8 mouse cellular contexts compared by ENCODE assay signal in the genomic region with DNA sequence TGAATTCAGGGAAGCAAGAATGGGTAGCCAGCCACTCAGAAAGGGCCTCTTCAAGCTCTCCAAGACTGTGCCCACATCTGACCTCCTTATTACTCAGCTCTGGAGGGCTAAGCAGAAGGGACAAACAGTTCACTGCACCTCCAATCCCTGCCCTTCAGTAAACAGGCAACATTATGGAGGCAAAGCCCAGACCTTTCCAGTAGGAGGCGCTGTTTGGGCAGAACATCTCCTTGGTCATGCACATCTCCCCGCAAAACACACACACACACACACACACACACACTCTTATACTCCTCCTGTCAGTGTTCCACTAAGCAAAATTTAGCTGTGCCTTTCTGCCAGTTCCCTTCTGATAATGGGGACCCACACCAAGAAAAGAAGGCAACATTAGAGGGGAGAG. TPM values are rescaled to one million over a fixed set of nuclear protein-coding genes. Genes with fewer than 3 reads are reported as not detected.
DNase-seq lines count a peak whose midpoint lies in the region; ATAC-seq lines count a peak whose summit lies in the region.

No protein-coding gene starts in this region.

- no peaks in the 10 kb centered on the region for H3K9me3 ChIP-seq in heart, embryonic 16.5 days (replicated peaks; ENCODE audit: control insufficient read depth, low read length)
- H3K9me3 ChIP-seq in heart, embryonic 10.5 days: no peaks in the 10 kb centered on the region

- no peak overlapping the region for H3K4me2 ChIP-seq in heart, embryonic 16.5 days (ENCODE audit: low read depth, low read length)

- 58% methylated on average over 2 of the region's 2 CpGs for WGBS in heart, embryonic 16.5 days
- WGBS in heart, embryonic 10.5 days: 38% methylated on average over 2 of the region's 2 CpGs

- DNase-seq in heart, embryonic 10.5 days (ENCODE audit: low spot score): no peak
- DNase-seq in 3T3-L1 (ENCODE audit: low read depth, low spot score) (peak; percentile 64), ES-CJ7 (ENCODE audit: low read depth, low spot score) (peak; percentile 64)
- DNase-seq in retina, postnatal 1 day: peak; percentile 77
- DNase-seq in urinary bladder, adult 18-20 months (ENCODE audit: low spot score in 2 of 2): no peak
- DNase-seq in frontal cortex, postnatal 36 days (ENCODE audit: low spot score in 2 of 2): no peak

- no peaks in the 10 kb centered on the region for H3K27me3 ChIP-seq in heart, embryonic 16.5 days (ENCODE audit: control insufficient read depth, insufficient read depth, low read length)
- H3K27me3 ChIP-seq in heart, embryonic 10.5 days (ENCODE audit: insufficient read depth, poor library complexity, severe bottlenecking): peaks cover 10% of the 10 kb centered on the region

- no peak overlapping the region for H3K4me3 ChIP-seq in heart, embryonic 16.5 days (ENCODE audit: low read length)
- H3K4me3 ChIP-seq in heart, embryonic 10.5 days: no peak overlapping the region

- no peak overlapping the region for H3K9ac ChIP-seq in heart, embryonic 16.5 days (ENCODE audit: low read length)

- peaks cover 14% of the 10 kb centered on the region for H3K4me1 ChIP-seq in heart, embryonic 16.5 days (ENCODE audit: control insufficient read depth, insufficient read depth, low read length)
- peaks cover 33% of the 10 kb centered on the region for H3K4me1 ChIP-seq in heart, embryonic 10.5 days

- peak overlapping the region; percentile 6; the same call in 1 of the 2 replicates for H3K27ac ChIP-seq in heart, embryonic 16.5 days (ENCODE audit: low read length)
- H3K27ac ChIP-seq in heart, embryonic 10.5 days: no peak overlapping the region

- peaks cover 10% of the 10 kb centered on the region for H3K36me3 ChIP-seq in heart, embryonic 16.5 days (ENCODE audit: control insufficient read depth, insufficient read depth)
- peaks cover 82% of the 10 kb centered on the region for H3K36me3 ChIP-seq in heart, embryonic 10.5 days

- no peak for ATAC-seq in heart, embryonic 16.5 days (replicated peaks; ENCODE audit: extremely low read depth, insufficient read depth, low FRiP score)
- ATAC-seq in granulocyte monocyte progenitor cell, adult 5-6 weeks (replicated peaks; ENCODE audit: poor library complexity, severe bottlenecking): peak; percentile 40; the same call in 1 of the 2 replicates

RNA-seq across cellular contexts. Expression of a gene that starts 25.4 kb away (rescaled TPM):
- polyA plus RNA-seq in heart, embryonic 16.5 days (2015; fragmentation: Nextera tagmentation; extraction: Ambion mirVana): 25.9 and 30.4 TPM in 2 replicates
- polyA plus RNA-seq in heart, embryonic 10.5 days (2016; fragmentation: Nextera tagmentation; extraction: Ambion mirVana): 29.1 and 34.7 TPM in 2 replicates
- total RNA-seq in granulocyte monocyte progenitor cell, adult 5-6 weeks (2014; fragmentation: Nextera tagmentation): 2.5 and 3.6 TPM in 2 replicates
- total RNA-seq in granulocyte monocyte progenitor cell, adult 5-6 weeks (2017): 1.0 and 3.1 TPM in 2 replicates

RNA-seq across cellular contexts. Expression of a gene that starts 36.6 kb away (rescaled TPM):
- 0.07 TPM in 1 of 2 replicates, not detected in the other for polyA plus RNA-seq in heart, embryonic 16.5 days (2015; fragmentation: Nextera tagmentation; extraction: Ambion mirVana)
- not detected in 2 replicates for polyA plus RNA-seq in heart, embryonic 10.5 days (2016; fragmentation: Nextera tagmentation; extraction: Ambion mirVana)
- total RNA-seq in granulocyte monocyte progenitor cell, adult 5-6 weeks (2014; fragmentation: Nextera tagmentation): not detected in 2 replicates
- total RNA-seq in granulocyte monocyte progenitor cell, adult 5-6 weeks (2017): not detected in 2 replicates

RNA-seq across cellular contexts. Expression of a gene that starts 58.0 kb away (rescaled TPM):
- 120 and 132 TPM in 2 replicates for polyA plus RNA-seq in heart, embryonic 16.5 days (2015; fragmentation: Nextera tagmentation; extraction: Ambion mirVana)
- polyA plus RNA-seq in heart, embryonic 10.5 days (2016; fragmentation: Nextera tagmentation; extraction: Ambion mirVana): 159 and 167 TPM in 2 replicates
- total RNA-seq in granulocyte monocyte progenitor cell, adult 5-6 weeks (2014; fragmentation: Nextera tagmentation): 133 and 158 TPM in 2 replicates
- 201 and 229 TPM in 2 replicates for total RNA-seq in granulocyte monocyte progenitor cell, adult 5-6 weeks (2017)

RNA-seq across cellular contexts. Expression of a gene that starts 58.1 kb away (rescaled TPM):
- polyA plus RNA-seq in heart, embryonic 16.5 days (2015; fragmentation: Nextera tagmentation; extraction: Ambion mirVana): 56.9 and 65.2 TPM in 2 replicates
- 77.2 and 84.8 TPM in 2 replicates for polyA plus RNA-seq in heart, embryonic 10.5 days (2016; fragmentation: Nextera tagmentation; extraction: Ambion mirVana)
- 19.8 and 43.7 TPM in 2 replicates for total RNA-seq in granulocyte monocyte progenitor cell, adult 5-6 weeks (2014; fragmentation: Nextera tagmentation)
- total RNA-seq in granulocyte monocyte progenitor cell, adult 5-6 weeks (2017): 32.7 and 39.6 TPM in 2 replicates

Comparison
In these comparisons a context has a peak if more than half of its experiments do, and no peak if none do; other contexts are left out.
1. DNase-seq: peak in 3T3-L1 (single experiment), ES-CJ7 (single experiment) and retina, postnatal 1 day (single experiment); none in heart, embryonic 10.5 days (single experiment), urinary bladder, adult 18-20 months (0 of 2) and frontal cortex, postnatal 36 days (0 of 2).